Mouse (Mus musculus) brain, adult 2 months (tissue): ENCODE measurements at regions not wholly inside any gene's neighbourhood (a gene's known extent, or its start where the extent isn't known, plus 50 kb on each side); places are given as distances from the start of the nearest gene placed in this dataset.
A peak's percentile ranks its signal among the peaks of the same experiment; 100 is the strongest.

Experiments used
- DNase-seq: peaks from one replicate; pipeline ENCODE4 v3.0.0; 2011; ENCODE audit warnings: low read depth, low spot score

DNA sequence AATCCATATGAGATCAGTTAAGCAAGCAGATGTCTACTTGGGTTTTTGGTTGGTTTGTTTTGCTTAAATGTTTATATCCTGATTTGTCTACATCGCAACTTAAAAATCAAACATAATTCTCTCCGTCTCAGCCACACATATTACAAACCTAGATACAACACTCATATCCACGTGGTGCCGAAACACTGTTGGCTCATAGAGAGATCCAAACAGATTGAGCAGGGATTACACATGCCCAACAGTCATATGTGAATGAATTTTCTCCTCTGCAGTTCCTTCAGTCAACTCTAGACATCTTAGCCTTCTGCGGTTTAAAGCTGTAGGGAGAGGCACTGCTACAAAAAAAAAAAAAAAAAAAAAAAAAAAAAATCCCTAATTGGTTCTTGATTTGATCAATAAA lies 64.4 kb upstream of the Clint1 start:
- no peak for DNase-seq

DNA sequence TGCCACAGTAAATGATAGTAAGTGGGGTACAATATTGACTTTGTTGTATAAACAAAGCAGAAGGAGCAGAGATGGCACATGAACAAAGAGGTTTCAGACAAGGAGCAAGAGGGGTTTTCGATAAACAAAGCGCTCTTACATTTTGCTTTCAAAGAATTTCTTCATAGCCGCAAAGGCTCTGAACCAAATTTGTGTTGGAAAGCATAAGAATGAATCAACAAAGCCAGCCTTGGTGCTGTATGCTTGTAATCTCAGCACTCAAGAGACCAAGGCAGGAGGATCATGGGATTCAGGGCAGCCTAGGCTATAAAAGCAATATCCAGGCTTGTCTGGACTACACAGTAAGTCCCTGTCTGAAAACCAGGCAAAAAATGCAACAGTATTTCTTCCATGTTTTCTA lies 62.0 kb upstream of the Clint1 start:
- DNase-seq = peak; percentile 62

GRCm38 (mm10) chr11:45790504-45790903 lies 61.3 kb upstream of the Clint1 start:
- DNase-seq = no peak

DNA sequence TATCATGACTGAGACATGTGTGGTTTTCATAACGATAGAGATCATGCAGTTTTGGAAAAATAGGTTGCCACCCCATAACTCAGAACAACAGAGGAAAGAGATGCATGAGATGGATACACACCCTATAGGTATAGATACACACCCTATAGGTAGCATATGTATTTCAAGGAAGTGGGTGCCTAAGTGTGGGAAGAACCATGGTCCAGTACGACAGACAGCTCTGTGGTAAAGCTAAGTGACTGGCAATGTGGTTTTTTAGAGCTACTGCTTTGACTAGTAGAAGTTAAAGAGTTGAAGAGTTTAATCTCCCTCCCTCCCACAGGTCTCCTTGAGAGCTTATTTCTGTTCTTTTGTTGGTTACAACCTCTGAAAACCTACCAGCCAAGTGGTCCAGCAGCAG lies 60.2 kb upstream of the Clint1 start:
- DNase-seq = no peak

GRCm38 (mm10) chr11:45794361-45794981 lies 57.4 kb upstream of the Clint1 start:
- DNase-seq = no peak

- no peak for DNase-seq
These were observed 56.5 kb upstream of the Clint1 start for GRCm38 (mm10) chr11:45795322-45795721.

GRCm38 (mm10) chr11:45795731-45796130 lies 56.1 kb upstream of the Clint1 start:
- peak; percentile 67 for DNase-seq

DNA sequence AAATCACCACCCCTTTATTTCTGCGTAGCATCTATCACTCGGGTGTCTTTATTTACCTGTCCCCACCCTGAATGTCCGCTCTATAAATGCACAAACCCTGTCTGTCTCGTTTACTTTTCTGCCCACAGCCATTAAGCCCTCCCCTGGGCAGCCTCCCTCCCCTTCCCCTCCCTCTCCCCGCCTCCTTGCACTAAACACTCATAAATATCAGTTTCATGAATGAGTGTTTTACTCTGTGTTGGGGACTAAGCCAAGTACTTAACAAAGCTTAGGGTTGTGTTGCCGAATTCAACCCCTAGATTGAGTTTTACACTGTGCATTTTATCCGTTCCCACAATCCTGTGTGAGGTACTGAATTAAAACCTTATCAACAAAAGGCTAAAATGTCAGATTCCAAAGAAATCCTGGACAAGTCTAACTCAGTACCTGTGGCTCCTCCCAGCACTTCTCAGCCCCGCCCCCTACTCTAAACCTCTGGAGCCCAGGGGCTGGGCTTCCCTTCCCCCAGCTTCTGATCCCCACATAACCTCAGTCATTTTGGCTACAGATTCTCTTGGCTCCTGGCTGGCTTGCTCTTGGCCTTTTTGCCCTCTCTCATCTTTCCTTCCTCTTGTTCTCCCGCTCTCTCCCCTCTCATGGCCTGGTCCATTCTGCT lies 52.0 kb upstream of the Clint1 start:
- no peak for DNase-seq
